Mouse (Mus musculus) stomach, postnatal 0 days (tissue): ENCODE data around the gene Cobll1. TPM values are rescaled to one million over a fixed set of nuclear protein-coding genes. Genes with fewer than 3 reads are reported as not detected.

Experiments used
- ATAC-seq: fragments of 200-750 bp; cut with Nextera tagmentation; 2 replicates; pipeline ENCODE4 v1.8.0; 2017; ENCODE audit not compliant: low FRiP score, low TSS enrichment
- DNase-seq: peaks from one replicate; pipeline ENCODE4 v3.0.0-alpha.2; 2016; ENCODE audit warnings: low spot score
- H3K27ac ChIP-seq: fragments of 300-500 bp; sonication (generic); replicated peaks from 2 replicates; pipeline ENCODE4 v1.5.1; 2014; ENCODE audit warnings: mild to moderate bottlenecking, control low read depth
- H3K27me3 ChIP-seq: fragments of 300-500 bp; sonication (generic); 2 replicates; pipeline ENCODE4 v1.6.1; 2014; ENCODE audit warnings: low read length; ENCODE audit not compliant: control insufficient read depth, insufficient read depth
- H3K36me3 ChIP-seq: fragments of 300-500 bp; sonication (generic); 2 replicates; pipeline ENCODE4 v1.6.1; 2014; ENCODE audit warnings: low read length, mixed read lengths; ENCODE audit not compliant: control insufficient read depth, insufficient read depth
- H3K4me1 ChIP-seq: fragments of 300-500 bp; sonication (generic); replicated peaks from 2 replicates; pipeline ENCODE4 v1.6.1; 2014; ENCODE audit warnings: antibody characterized with exemption; ENCODE audit not compliant: control insufficient read depth, insufficient read depth
- H3K4me2 ChIP-seq: fragments of 300-500 bp; sonication (generic); replicated peaks from 2 replicates; pipeline ENCODE4 v1.6.1; 2014; ENCODE audit warnings: low read depth, mild to moderate bottlenecking, control low read depth, moderate library complexity
- H3K4me3 ChIP-seq: fragments of 300-500 bp; sonication (generic); 2 replicates; pipeline ENCODE4 v1.5.1; 2014; ENCODE audit warnings: low read depth, low read length, control low read depth
- H3K9ac ChIP-seq: fragments of 300-500 bp; sonication (generic); 2 replicates; pipeline ENCODE4 v1.6.1; 2014; ENCODE audit warnings: mild to moderate bottlenecking, low read length, control low read depth, mixed read lengths
- H3K9me3 ChIP-seq: fragments of 300-500 bp; sonication (generic); 2 replicates; pipeline ENCODE4 v1.6.1; 2016; ENCODE audit warnings: low read length; ENCODE audit not compliant: control insufficient read depth
- CTCF ChIP-seq: IDR thresholded peaks from 2 replicates; pipeline ENCODE4 v1.5.1; 2016; ENCODE audit warnings: antibody characterized with exemption, low read depth, mild to moderate bottlenecking, moderate library complexity
- EP300 ChIP-seq: optimal IDR thresholded peaks from 2 replicates; pipeline ENCODE3; 2016; ENCODE audit warnings: antibody characterized with exemption
- WGBS: fragments of 180-500 bp; shearing (Covaris S2); extraction: QIAGEN DNeasy Blood & Tissue Kit; methylation state at CpG from one replicate; pipeline ENCODE4 v1.1.7; 2014; 5-methylcytosine and 5-hydroxymethylcytosine counted together
- polyA plus RNA-seq: library from polyadenylated mRNA; unstranded; fragments of >200 nt; fragmentation: Nextera tagmentation; extraction: Ambion mirVana; gene quantifications from 2 replicates; pipeline ENCODE4 v1.2.1, GENCODE M21; 2015

Cobll1 gene
- polyA plus RNA-seq, 1 experiment from 2014 or later = 9.3 TPM

- H3K4me1 ChIP-seq = no peaks in the 10 kb centered on the region
- no peaks in the 10 kb centered on the region for H3K9me3 ChIP-seq
- no peak for DNase-seq
- H3K27ac ChIP-seq = no peak overlapping the region
- 76% methylated on average over 6 of the region's 6 CpGs for WGBS
- no peak overlapping the region for H3K9ac ChIP-seq
- H3K4me3 ChIP-seq = no peak overlapping the region
- no peak for ATAC-seq
- H3K27me3 ChIP-seq = no peaks in the 10 kb centered on the region
- no peaks in the 10 kb centered on the region for H3K36me3 ChIP-seq
- TF ChIP-seq CTCF (no peak), EP300 (no peak)
- no peak overlapping the region for H3K4me2 ChIP-seq
These were observed 186.8 kb downstream of the Cobll1 start for GRCm38 (mm10) chr2:65052191-65053012.

GRCm38 (mm10) chr2:65050776-65051175 lies 188.4 kb downstream of the Cobll1 start:
- TF ChIP-seq CTCF (no peak), EP300 (no peak)
- Histone ChIP-seq H3K4me3 (no peak overlapping the region), H3K27ac (no peak overlapping the region), H3K36me3 (no peaks in the 10 kb centered on the region), H3K27me3 (no peaks in the 10 kb centered on the region), H3K4me2 (no peak overlapping the region), H3K4me1 (no peaks in the 10 kb centered on the region), H3K9ac (no peak overlapping the region), H3K9me3 (no peaks in the 10 kb centered on the region)
- WGBS = 87% methylated on average over 3 of the region's 3 CpGs
- ATAC-seq = no peak
- no peak for DNase-seq

- H3K4me1 ChIP-seq = no peaks in the 10 kb centered on the region
- H3K4me2 ChIP-seq = no peak overlapping the region
- no peak for ATAC-seq
- no peaks in the 10 kb centered on the region for H3K9me3 ChIP-seq
- no peak overlapping the region for H3K4me3 ChIP-seq
- no peak for DNase-seq
- H3K9ac ChIP-seq = no peak overlapping the region
- TF ChIP-seq EP300 (no peak), CTCF (no peak)
- no peaks in the 10 kb centered on the region for H3K27me3 ChIP-seq
- no peak overlapping the region for H3K27ac ChIP-seq
- H3K36me3 ChIP-seq = no peaks in the 10 kb centered on the region
- 61% methylated on average over 6 of the region's 6 CpGs for WGBS
These were observed 190.8 kb downstream of the Cobll1 start for GRCm38 (mm10) chr2:65048234-65049017.

Other genes with a start within 250 kb of the Cobll1 start
- 12.2 and 13.1 TPM in 2 replicates for gene Grb14, start 214.4 kb downstream of the Cobll1 start, polyA plus RNA-seq
- gene Slc38a11, start 124.6 kb upstream of the Cobll1 start, polyA plus RNA-seq = 0.34 and 0.50 TPM in 2 replicates